Mouse (Mus musculus): Measurements from ENCODE around the gene Zc3hc1.

Zc3hc1 gene

DNA sequence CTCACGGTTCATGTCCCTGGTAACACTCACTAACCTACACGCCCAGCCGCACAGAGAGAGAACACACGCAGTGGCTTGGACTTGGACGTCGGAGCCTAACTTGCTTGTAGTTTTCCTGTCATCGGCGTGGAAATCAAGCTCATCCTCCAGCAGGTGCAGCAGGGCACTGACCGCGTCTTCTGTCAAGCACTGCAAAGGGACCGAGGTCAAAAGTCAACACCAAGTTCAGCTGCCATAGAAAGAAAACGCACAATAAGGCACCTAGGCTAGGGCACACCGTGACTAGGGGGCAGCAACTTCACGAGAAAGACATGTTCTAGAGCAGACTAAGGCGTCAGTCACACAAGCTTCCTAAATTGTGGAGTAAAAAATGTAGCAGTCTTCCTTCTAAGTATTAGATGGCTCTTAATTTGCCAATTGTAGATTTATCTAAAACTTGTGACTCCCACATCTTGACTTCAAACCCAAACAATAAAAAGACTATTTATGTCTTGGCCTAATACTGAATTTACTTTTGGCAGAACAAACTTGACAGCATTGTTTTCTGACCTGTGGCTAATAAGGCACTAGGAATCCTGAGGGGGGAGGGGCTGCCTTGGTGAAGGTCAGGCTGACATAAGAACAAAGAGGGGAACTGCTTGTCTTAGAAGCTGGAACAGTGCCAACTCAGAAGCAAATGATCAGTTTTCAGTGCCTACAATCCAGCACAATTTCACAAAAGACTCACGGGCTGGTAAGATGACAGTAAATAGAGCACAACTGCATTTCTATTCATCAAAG is 15.9 kb downstream of the Zc3hc1 start:
- ATAC-seq (ENCODE audit: insufficient number of reproducible peaks, low FRiP score, low TSS enrichment), result no peak

DNA sequence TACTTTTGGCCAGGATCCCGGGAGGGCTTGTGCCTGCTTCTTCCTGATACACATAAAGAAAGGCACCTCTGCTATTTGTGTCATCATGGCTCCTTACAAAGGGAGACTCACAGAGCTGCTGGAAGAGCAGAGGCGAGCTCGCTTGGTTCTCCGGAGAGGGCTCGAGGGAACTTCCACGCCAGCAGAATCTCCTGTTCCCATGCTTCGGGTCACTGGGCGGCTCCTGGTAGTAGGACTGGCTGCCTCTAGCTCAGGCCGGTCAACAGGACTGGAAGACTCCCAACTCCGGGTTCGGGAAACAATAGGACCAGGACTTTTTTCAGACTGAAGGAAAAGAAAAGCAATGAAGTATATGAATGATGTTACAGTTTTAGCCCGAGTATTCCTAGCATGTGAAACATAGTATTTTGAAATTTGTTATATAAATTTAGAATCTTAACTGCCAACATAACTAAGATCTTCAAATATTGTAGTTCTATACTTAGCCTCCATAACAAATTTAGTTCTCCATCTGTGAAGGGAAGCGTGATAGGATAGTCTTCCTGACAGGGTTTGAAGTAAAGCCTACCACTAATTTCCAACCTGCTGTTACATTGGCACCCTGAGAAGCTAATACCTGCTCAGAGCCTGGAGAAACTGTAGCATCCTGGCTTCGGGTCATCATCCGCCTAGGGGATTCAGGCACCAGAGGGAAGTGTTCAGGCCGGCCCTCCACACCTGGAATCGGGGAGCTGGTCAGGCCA is 18.0 kb downstream of the Zc3hc1 start:
- no peak for ATAC-seq (ENCODE audit: insufficient number of reproducible peaks, low FRiP score, low TSS enrichment)

DNA sequence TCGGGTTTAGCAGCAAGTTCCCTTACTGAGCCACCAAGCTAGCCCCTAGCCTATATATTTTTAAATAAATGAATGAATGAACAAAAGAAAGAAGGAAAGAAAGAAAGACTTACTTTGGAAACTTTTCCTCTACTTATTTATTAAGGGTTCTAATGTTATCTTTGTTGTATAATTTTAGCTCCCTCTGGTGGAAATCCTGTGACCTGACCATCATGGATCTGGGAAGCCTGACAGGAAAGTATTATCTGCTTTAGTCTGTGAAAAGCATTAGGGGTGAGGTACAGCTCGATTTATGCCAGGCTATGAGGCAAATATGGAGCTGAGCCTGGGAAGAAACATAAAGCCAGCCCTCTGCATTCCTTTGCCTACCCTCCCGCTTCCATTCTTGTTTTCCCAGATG is 21.5 kb downstream of the Zc3hc1 start:
- ATAC-seq (ENCODE audit: insufficient number of reproducible peaks, low FRiP score, low TSS enrichment), result no peak

DNA sequence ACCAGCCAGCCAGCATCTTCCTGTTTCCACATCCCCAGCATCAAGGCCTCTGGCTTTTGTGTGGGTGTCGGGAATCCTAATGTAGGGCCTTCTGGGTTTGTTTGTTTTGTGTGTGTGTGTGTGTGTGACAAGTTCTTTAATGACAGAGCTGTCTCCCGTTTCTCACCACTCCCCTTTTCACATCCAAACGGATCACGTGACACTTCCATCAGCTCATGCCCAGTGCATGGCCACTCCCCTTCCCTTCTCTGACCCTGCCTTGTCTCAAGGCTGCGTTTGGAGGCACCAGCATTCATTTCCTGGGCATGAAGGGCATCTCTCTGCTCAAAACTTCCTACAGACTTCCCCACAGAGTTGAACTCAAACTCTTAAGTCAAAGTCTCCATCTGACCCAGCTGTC is 27.0 kb downstream of the Zc3hc1 start:
- no peak for ATAC-seq (ENCODE audit: insufficient number of reproducible peaks, low FRiP score, low TSS enrichment)

DNA sequence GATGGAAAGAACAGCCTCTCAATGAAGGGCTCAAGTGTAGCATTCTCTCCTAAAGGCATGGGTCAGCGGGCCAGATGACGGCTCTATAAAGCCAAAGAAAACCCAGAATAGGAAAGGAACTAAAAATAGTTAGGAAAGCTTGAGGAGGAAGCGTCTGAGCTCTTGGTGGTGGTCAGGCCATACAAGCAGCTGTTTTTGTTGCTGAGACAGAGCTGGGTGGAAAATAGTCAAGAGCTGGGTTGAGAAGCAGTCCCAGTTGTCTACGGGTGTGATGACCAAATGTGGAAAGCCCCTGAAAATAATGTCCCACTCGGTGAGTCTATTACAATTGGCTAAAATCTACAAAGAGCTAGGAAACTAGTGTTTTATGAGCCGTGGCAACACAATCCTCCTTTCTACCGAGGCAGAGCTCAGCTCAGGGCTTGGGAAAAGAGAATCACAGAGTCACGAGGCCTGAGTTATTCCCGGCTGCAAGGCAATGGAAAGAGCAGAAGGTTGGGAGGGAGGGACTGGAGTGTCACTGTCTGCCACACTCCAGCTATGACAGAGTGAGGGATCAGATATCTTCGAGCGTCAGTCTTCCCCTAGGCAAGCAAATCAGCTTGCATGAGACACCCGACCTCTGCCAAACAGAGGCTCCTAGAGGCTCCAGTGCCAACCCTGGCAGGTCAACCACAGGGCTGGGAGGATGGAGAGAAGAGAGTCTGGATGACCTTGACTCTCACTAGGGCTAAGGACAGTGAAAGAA is 30.9 kb downstream of the Zc3hc1 start:
- ATAC-seq (ENCODE audit: insufficient number of reproducible peaks, low FRiP score, low TSS enrichment), result no peak

DNA sequence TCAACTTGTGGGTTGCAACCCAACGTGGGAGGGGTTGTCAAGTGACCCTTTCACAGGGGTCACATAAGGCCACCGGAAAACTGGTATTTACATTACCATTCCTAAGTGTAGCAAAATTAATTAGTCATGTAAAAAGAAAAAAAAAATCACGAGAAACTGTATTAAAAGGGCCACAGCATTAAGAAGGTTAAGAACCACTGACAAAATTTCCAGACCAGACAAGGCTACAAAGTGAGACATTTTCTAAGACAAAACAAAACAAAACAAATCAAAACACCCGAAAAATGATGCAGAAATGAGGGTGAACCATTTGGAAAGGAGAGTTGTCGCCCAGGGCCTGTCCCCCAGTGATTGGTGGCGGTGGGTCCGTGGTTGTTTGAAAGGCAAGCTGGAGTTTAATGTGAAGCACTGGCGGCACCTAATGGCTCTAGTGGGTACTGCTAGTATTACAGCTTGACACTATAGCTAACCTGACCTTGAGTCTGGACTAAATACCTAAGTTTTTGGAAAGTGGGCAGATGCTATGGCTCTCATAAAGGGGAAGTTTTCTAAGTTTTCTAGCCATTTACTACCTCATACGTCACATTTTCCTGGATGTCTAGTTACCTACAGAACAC is 33.2 kb downstream of the Zc3hc1 start:
- peak; percentile 51 for ATAC-seq (ENCODE audit: insufficient number of reproducible peaks, low FRiP score, low TSS enrichment)

DNA sequence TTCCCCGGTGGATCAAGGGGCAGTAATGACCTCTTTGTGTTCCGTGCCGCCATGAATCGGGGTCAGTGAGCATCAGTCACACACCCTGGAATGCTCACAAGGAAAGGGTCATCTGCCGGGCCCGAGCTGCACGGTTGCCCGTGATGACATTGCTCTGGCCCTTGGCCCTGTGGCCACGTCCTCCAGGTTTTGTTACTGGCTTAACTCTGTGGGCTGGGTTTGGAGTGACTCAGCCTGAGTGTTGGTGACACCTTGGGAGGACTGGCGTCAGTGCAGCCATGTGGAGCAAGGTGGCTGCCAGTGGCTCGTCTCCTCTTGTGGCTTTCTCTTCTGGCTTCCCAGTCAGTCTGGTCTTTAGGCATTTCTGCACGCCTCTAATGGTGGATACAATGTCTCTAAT is 34.1 kb downstream of the Zc3hc1 start:
- ATAC-seq (ENCODE audit: insufficient number of reproducible peaks, low FRiP score, low TSS enrichment), result no peak

DNA sequence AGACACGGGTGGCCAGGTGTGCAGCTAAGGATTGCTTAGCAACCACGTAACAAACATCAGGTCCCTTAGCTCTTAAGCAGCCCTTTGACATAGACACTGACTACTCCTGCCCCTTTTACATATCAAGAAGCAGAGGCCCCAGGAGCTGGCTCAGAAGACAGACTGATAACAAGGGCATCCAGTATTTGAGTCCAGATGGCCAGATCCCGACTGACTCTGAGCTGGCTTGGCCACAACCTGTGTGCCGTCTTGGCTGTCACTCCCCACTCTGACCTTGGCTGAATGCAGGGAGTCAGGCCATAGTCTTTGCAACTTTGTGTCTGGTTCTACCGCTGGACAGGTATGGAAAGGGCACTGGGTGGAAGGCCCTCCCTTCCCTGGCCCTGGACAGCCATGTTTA is 34.7 kb downstream of the Zc3hc1 start:
- ATAC-seq (ENCODE audit: insufficient number of reproducible peaks, low FRiP score, low TSS enrichment), result peak; percentile 42

DNA sequence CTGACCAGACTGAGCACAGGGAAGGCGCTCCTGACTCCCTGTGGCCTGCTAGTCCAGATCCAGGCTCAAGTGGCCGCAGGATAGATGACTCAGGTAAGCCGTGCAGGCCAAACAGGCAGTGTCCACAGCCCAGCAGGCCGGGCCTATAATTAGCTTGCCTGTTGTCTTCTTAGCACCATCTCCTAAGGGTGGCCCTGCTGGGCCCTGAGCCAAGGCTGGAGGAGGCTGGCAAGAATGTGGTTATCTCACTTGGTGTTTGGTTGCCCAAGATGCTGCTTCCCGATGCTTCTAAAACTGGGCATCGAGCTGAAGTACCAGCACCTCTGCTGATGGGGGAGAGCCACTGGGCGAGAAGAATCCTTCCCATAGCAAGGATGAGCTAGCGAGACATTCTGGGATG is 35.1 kb downstream of the Zc3hc1 start:
- peak; percentile 73; the same call in 1 of the 2 replicates for ATAC-seq (ENCODE audit: insufficient number of reproducible peaks, low FRiP score, low TSS enrichment)

DNA sequence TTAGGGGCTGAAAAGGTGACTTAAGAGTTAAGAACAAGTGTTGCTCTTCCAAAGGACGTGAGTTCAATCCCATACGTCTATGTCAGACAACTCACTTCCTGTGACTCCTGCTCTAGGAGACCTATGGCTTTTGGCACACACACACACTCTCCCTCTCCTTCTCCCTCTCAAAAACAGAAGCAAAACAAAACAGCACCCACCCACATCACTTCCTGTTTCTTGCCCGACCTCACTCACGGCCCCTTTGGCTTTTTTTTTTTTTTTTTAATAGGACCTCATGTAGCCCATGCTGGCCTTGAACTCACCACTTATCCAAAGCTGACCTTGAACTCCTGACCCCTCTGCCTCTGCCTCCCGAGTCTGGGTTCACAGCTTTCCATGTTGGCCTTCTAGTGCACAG is 36.1 kb downstream of the Zc3hc1 start:
- ATAC-seq (ENCODE audit: insufficient number of reproducible peaks, low FRiP score, low TSS enrichment), result no peak

DNA sequence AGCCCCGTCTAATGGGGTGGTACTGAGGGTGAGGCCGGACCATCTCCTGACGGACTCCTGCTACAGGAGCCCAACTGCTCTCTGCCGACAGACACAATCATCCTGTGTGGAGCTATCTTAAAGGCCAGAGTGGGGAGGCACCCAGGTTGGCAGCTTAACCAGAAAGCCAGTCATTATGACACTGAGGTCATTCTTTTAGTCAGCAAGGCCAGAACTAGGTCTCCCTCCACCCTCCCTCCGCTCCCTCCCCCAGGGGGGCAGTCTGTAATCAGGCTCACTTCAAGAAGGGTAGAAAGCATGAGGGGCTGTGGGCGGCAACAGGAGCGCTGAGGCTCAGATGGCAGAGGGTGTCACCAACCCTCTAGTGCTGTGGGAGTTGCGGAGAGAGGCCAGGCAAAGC is 37.2 kb downstream of the Zc3hc1 start:
- ATAC-seq (ENCODE audit: insufficient number of reproducible peaks, low FRiP score, low TSS enrichment), result no peak

DNA sequence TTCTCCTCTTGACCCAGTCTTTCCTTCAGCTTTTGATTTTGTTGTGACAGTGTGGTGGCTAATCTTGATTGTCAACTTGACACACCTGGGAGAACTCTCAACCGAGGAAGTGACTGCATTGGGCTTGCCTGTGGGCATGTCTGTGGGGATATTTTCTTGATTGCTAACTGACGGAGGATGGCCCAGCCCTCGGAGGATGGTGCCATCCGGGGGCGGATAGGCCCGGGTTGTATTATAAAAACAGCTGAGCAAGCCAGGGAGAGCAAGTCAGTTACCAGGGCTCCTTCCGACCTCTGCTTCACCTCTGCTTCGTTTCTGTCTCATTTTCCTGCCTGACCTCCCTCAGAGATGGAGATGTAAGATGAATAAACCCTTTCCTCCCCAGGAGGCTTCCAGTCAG is 38.1 kb downstream of the Zc3hc1 start:
- ATAC-seq (ENCODE audit: insufficient number of reproducible peaks, low FRiP score, low TSS enrichment), result no peak

DNA sequence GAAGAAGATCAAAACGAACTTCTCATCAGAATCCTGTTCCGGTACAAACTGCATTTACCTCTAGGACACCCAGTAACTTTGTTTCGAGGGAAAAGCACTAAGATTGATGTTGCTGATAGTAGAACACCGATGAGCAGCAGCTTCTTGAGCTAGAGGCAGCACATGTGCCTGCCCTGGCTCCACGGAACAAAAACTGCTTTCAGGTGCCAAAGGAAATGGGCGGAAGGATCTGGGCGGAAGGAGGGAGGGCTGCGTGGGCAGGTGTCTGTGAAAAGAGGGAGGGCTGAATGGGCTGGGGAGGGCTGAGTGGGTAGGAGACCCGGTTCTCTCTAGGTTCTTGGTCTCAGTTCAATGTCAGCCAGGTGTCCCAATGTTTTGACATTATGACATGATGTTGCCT is 39.5 kb downstream of the Zc3hc1 start:
- ATAC-seq (ENCODE audit: insufficient number of reproducible peaks, low FRiP score, low TSS enrichment), result no peak

DNA sequence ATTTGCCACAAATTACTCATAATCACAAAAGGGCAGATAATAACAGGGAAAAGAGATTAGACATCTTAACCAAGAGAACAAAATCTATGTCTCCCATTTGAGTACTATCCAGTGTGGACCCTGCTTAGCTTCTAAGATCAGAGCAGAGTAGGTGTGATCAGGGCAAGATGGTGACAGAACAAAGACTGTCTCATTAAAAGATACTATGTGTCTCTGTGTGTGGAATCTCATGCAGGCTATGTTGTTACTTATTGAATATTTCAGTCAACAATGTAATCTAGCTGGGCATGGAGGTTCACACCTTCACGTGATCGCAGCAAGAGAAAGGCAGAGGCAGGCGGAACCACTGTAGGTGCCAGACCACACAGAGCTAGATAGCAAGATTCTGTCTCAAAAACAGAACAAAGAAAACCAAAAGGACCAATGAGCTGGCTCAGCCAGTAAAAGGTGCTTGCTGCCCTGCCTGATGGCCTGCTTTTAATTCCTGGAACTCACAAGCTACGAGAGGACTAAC is 43.5 kb downstream of the Zc3hc1 start:
- no peak for ATAC-seq (ENCODE audit: insufficient number of reproducible peaks, low FRiP score, low TSS enrichment)

DNA sequence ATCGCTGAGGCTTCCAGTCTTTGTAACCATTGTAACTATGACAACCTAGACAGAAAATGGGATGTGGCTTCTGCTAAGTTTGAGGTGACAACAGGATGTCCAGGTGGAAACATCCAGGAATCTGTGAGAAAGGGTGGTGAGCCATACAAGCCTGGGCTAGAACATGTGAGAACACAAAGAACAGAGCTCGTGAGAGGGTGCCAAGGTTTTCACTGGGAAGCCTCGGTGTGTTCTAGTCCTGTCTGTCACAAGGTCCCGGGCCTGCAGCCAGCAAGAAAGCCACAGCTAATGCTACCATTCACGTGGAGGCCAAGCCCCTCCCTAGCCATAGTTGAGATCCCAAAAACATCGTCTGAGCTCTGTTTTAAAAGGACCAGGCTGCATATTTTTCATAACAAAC is 44.1 kb downstream of the Zc3hc1 start:
- ATAC-seq (ENCODE audit: insufficient number of reproducible peaks, low FRiP score, low TSS enrichment), result no peak

DNA sequence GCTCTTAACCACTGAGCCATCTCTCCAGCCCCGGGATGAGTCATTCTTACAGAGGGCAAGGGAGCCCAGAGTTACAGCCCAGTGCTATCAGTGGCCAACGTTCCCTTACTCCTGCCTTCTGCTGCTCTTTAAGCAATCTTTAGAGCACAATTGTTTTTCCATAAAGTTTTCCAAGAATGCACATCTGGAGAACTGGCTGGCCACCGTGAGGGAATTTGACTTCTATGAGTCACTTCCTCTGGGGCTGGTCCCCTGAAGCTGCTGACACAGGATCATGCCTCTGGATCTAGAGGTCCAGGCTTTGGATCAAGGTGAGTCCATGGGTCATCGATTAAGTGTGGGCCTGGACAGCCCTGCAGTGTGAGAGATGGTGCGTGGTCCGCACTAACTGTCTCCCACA is 46.8 kb downstream of the Zc3hc1 start:
- ATAC-seq (ENCODE audit: insufficient number of reproducible peaks, low FRiP score, low TSS enrichment), result no peak

DNA sequence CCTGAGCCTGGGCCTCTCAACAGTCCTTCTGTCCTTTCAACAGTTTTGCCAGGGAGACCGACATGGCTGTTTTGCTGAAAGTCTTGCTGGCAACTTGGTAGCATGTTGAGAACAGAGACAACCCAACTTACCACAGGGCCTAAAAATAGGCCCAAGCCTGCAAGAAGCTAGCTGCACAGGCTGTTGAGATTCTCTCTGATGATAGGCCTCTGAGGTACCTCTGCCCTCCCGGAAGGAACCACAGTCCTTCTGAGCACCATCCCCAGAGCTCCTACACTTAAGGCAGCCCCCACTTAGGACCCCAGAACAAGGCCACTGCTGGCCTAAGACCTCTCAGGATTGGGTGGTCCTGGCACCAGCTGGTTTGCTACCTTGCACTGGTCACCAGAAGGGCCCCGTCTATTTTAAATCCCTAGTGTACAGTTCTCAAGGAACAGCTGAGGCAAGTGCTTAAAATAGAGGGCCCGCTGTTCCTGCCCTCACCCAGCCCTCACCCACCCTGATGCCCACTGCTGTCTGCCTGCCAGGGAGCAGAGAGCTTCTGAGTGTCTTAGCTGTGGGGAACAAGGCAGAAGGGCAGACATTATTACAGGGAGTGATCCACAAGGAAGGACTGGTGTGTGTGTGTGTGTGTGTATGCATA is 50.5 kb downstream of the Zc3hc1 start:
- no peak for ATAC-seq (ENCODE audit: insufficient number of reproducible peaks, low FRiP score, low TSS enrichment)

DNA sequence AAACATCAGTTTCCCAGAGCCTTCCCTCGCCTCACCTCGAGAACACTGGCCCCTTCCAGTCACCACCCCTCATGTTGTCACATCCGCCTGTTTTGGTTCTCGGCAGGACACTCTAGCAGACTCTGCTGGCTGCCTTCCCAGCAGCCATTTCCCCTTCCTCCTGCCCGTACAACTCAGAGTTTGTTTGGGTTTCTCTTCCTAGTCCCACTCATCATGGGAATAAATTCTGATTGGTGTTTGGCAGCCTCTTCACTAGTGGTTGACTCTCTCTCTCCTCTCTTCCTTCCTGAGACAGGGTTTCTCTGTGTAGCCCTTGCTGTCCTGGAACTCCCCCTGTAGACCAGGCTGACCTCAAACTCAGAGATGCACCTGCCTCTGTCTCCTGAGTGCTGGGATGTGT is 53.9 kb downstream of the Zc3hc1 start:
- no peak for ATAC-seq (ENCODE audit: insufficient number of reproducible peaks, low FRiP score, low TSS enrichment)

DNA sequence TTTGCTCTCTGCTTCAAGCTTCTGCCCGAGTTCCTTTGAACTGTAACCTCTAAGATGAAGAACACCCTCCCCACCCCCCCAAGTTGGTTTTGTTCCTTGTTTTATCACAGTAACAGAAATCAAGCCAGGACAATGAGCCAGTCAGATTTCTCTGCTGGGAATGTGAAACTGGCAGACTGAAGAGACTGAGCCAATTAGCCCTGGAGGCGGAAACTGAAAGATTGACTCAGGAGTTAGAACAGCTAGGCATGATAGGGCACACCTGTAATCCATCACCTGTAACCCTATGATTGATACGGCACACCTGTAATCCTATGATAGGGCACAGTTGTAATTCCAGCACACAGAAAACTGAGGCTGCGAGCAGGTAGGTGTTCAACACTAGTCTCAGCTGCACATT is 58.6 kb downstream of the Zc3hc1 start:
- ATAC-seq (ENCODE audit: insufficient number of reproducible peaks, low FRiP score, low TSS enrichment), result no peak

DNA sequence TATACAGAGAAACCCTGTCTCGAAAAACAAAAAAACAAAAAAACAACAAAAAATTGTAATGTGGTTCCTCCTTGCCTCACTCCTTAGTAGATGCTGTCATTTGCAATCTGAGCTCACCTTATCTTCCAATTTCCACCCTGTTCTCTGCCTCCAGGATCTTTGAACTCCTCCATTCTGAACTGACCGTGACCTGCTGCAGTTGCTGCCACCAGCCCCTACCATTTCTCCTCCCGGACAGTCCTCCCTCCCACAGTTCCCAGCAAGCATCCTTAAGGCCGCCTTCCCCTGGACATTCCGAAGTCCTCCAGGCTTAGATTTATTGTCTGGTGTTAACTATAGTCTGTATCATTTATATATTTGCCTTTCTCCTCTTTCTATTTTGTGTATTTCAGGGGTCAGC is 60.1 kb downstream of the Zc3hc1 start:
- no peak for ATAC-seq (ENCODE audit: insufficient number of reproducible peaks, low FRiP score, low TSS enrichment)

Data from cerebellum, adult (tissue).